Mouse (Mus musculus) c-Kit-negative CD71-positive TER-119-positive erythroid progenitor cells, embryonic 14.5 days (primary cell): ENCODE measurements around the gene Spock3.
"Not testable (repeated sequence)": the region's sequence is repeated elsewhere in the genome, so short reads cannot be mapped to it uniquely, and the experiment has no call there.

Experiments
- DNase-seq: peaks from one replicate; pipeline ENCODE4 v3.0.0-alpha.2; 2013; ENCODE audit warnings: low read depth, low spot score

Spock3 gene

DNA sequence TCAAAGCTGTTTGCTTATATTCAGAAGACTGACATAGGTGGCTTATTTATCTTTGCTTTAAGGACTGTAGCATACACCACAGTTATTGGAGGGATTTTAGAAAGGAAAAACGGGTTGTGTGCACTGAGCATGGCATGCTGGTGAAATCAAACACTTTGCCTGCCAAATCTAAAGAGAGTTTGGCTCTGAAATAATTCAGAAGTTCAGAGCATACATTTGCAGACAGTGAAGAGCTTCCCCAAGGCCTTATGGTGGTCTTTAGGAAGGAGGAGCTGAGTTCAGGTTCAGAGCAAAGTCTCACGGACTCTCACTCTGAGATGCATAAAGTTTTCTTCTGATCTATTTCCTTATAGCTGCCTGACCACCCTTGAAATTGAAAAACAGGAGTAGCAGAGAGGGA, at the start of gene Spock3:
TSS of gene Spock3 (plus strand) at position 301 of the 400 bp plus-strand sequence.
- no peak for DNase-seq

DNA sequence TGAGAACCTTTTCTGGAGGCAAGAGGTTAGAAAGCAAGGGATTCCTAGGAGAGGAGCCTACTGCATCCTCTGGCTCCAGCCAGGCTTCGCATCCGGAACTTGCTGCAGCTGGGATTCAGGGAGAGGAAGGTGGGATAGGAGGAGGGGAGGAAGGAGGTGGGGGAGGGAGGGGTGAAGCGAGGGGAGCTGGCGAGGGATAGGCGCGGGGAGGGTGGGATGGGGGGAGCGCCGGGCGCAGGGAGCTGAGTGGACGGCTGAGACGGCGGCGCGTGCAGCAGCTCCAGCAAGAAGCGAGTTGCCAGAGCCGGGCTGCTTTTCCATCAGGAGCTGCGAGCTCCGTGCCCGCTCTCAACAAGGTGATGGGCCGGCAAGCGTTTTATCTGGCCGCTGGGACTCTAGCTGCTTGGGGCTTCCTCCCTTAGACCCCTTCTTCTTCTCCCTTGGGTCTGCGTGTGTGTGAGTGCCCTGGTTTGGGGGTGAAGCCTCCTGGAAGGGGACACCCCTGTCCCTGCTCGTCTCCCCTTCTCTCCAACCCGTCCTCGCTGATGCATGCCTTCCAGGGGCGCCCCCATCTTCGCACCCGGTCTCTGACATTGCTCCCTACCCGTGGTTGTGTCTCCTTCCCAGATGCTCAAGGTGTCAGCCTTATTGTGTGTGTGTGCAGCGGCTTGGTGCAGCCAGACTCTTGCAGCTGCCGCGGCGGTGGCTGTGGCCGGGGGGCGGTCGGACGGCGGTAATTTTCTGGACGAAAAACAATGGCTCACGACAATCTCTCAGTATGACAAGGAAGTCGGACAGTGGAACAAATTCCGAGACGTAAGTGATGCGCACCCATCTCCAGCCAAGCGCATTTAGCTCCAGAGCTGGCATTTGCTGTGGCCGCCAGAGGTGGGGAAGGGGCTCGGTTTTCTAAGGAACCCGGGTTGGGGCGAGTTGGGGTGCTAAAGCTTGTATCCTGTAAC, 645 bp downstream of the Spock3 start:
- no peak for DNase-seq

DNA sequence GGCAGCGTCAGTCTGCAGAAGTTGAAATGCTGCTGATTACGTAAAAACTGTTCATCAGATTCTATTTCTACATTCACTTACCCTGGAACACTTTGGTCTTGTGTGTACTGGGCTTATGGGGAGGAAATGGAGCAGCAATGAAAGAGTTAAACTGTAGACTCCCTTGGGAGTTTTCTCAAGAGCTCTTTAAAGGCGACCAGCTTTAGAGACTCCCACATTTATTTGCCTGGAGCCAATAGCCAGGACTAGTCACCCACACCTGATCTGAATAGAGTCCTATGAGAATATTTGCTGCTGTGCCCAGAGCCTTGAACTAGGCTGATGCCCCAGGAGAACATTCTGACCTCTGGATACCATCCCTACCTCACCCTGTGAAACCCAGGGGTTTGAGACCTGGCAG, 1.7 kb downstream of the Spock3 start:
- DNase-seq: no peak

DNA sequence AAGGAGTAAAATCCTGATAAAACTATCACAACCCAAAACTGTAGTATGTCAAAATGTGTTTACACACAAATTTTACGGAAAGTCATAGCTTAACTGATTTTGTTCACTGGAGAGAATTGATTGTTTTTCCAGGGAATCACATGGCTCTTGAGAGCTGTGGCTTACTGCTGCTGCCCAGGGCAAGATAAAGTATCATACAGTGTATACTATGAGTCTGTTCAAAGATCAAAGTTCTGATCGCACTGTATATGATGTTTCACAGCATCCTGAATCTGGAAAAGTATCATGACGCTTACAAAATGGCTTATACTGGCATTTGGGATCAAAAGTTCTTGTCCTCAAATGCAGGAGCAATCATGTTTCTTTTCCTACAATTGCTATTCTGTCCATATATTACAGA, 11.8 kb downstream of the Spock3 start:
- no peak for DNase-seq

DNA sequence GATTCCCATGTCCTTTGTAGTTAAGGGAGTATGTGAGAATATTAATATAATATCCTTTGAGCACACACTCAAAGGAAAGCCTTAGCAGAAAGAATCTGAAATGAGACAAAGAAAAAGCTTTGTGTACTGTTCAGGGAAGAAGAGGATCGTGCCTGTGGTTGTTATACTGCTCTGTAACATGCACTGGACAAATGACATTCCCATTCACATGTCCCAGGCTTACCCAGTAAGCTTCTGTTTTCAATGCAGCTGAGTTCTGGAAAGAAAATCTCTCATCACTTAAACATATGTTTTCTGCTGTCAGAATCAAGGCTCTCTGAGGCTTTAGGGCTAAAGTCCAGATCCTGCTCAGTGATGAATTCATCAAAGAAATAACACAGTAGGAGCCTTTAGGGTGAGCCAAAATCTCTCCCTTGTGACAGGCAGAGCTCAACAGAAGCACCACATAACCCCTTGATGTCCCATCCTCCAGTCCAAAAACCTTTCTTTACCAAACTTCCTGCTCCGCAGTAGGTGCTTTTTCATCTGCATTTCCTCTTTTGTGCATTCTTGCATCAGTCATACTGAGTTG, 19.1 kb downstream of the Spock3 start:
- no peak for DNase-seq

DNA sequence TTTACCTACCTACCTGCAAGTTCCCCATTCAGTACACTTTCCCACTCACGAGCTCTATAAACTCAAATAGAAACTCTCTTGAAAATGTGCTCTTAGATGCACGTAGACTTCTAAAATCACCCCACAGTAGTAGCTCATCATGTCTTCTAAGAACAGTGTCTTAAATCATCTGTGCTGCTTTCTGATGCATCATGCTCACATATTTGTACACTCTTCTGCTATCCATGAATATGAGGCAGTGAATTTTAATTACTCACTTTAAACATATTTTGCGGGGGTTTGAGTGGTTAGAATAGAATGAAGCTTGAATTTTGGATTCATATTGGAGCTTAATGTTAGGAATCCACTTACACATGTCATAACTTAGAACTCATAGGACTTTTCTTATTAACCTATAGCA, 138.2 kb downstream of the Spock3 start:
- DNase-seq: no peak

DNA sequence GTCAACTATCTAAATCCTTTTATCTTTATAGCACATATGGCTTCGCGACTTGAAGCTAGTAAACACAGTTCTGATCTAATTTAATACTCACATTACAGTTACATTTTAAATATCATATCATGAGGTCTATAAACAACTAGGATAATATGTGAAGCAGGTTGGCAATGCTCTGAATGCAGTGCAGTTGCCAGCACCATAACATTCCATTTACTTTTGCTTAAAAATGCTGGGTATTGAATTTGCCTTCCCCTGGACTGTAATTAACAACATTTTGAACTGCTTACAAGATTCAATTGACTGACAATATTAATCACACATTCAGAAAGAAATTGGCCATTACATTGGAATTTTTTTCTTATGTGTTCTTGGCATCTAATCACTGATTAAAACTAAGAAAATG, 147.4 kb downstream of the Spock3 start:
- DNase-seq: no peak

DNA sequence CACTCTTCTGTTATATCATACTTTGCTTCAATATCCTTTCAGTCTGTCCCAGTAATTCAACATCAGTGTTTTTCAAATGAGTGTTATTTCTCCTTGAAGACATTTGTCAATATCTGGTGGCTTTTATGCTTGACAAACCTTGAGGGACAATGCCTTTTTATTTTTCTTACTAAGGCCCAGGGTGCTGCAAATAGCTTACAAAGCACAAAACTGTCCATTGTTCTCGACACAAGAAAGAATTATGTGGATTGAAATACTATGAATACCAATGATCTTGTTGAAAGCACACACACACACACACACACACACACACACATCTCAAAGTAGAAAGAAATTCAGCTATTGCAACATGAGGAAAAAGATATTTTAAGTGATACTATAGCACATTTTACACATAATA, 159.0 kb downstream of the Spock3 start:
- no peak for DNase-seq

DNA sequence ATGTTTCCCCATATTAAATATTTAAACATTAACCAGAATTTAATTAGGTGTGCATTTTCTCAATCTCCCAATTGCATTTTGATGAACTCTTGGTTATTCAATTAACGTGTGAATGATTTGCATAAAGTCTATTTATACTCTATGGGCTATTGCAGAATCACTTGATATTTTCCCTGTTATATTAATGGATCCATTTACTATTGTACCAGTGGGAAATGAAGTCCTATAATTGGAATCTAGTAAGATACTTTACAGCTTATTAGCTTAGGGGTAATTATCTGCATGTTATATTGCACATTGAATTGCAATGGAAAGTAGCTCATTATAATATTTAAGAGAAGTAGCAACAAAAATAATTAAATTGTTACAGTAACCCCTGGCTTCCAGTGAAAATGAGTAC, 162.1 kb downstream of the Spock3 start:
- no peak for DNase-seq

DNA sequence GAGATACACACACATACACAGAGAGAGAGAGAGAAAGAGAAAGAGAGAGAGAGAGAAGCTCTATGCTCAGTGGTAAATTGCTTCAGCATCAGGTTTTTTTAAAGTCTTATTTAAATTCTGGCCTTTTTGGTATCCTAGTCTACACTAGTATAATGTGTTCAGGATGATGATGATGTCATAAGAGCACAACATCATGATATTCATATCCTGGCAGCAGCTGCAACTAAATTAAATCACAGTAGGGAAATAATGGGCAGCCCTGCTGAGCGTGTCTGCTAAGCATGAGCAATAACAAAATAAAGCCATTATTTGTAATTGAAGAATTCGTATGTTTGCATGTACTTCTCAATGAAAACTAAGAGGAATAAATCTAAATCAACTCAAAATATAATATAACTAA, 169.7 kb downstream of the Spock3 start:
- no peak for DNase-seq

DNA sequence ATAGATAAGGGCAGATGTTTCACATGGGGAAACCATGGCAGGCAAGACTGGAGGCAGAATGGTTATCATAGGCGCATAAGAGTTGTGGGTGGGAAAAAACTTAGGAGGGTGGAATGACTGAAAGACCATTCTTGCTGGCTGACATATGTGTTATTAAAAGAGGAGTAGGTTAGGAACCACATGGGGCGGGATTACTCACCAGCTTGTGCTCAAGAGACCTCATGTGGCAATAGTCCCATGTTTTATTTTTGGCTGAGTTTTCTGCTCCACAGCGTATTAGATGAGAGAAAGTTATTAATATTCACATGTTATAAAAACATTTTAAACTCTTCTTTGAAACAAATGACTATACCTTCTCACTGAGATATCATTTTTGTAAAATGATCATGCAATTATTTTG, 184.6 kb downstream of the Spock3 start:
- no peak for DNase-seq

DNA sequence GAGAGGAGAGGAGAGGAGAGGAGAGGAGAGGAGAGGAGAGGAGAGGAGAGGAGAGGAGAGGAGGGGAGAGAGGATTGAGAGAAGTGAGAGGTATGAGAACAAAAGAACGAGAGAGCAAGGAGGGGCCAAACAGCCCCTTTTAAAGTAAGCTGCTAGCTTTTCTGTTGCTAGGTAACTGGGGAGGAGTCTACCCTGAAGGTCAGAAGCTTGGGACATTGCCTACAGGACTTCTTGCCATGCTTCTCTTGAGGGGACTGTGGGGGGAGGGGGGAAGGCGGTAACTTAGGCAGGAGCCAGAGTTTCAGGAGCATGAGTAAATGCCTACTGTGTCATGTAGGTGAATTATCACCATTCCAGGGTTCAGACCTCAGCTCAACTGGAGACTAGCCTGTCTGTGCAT, 213.1 kb downstream of the Spock3 start:
- DNase-seq: not testable (repeated sequence)

DNA sequence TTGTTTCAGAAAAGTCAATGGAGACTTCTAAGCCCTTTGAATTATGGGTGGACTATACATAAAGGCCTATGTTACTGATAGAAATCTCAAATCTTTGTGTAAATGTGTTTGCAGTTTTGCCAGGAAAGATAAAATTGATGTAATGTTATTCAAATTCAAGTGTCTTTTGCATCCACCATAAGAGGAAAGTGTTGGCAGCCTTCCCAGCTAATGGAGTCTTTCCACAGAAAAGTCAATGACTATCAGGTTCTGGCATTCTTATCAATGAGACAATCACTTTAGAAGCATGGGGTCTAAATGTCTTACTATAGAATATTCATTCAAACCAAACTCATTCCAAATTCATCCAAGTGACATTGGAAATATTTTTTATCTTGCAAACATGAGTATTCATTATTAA, 214.5 kb downstream of the Spock3 start:
- no peak for DNase-seq

DNA sequence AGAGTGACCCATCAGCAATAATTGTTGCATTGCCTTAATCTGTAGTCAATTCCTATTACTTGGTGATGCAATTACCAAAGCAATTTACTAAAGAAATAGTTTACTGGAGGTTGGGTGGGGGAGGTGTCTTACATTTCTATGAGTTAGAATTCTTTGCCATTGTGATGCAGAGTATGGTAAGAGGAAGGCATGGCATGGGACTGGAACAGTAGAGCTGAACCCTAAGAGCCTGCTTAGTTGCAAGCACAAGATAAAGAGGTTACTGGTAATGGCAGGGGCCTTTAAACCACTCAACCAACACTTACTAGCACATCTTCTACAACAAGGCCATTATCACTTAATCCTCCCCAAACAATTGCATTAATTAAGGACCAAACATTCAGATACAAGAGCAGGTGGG, 219.1 kb downstream of the Spock3 start:
- no peak for DNase-seq

DNA sequence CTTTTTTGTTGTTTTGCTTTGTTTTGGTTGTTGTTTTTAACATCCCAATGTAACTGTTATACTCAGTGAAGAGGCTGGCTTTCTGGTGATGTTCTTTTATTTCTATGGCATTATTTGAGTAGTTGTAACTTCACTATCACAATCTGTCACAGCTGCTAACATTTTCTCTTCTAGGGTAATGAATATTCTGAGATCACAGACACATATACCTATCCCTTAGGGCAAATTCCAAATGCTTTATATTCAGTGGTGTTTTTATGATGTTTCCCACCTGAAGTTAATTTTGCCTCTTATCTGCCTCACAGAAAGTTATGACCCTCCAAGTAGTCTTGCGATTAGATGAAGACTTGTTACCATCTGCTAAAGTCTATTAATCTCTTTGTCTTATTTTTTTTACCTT, 230.5 kb downstream of the Spock3 start:
- no peak for DNase-seq

DNA sequence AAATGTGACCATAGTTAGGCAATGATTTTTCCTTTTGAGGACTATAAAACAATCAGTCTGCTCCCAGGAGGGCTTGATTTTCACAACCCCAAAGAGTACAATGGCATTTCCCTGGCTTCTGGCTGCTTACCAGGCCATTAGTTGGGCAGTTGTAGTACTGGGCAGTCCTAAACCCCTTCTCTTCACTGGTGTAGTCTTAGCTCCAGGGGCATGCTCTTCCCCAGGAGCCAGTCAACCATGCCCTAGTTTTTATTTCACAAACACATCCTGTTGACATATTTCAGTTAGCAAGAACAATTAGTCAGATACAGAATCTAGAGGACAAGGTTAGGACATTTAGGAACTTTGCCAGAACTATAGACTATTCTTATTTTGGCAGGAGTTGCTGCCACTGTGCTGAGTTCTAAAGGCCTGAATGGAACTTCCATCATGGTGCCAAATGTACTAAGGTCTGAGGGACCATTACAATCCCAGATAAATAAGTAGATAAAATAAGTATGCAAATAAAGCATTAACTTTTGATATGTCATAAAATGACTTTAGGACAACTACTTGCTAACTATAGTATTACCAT, 308.1 kb downstream of the Spock3 start:
- no peak for DNase-seq

DNA sequence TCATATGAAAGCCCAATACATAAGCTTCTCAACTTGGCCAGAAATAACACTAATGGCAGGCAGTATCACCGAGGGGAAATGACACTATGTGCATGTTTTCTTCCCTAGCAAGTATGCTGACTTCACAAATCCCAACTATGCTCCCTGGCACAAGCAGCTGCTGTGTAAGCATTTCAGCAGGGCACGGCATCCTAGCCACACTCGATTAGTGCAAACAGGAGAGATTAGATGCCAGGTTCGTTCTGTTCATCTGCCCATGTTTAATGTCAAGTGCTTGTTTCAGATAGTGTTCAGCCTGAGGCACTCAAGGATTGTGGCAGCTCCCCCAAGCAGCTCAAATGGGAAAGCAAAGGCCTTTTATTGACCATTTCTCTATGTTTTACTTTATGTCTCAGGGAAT, 311.7 kb downstream of the Spock3 start:
- DNase-seq: no peak

DNA sequence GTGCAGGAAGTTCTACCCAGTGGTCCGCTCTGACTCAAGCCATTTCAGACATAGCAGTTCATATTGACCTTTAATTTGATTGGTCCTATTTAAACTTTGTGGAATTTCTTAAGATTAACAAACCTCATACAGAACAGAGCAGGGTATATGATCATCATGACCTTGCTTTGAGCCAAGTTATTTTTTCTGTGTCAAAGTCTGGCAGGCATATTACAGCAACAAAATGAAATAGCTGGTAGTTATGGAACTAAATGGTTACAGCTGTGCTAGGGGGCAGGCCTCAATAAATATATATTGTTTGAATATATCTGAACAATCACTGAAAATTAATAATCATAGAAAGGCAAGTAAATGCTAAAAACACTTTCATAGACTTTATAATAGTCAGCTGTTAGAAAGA, 384.6 kb downstream of the Spock3 start:
- no peak for DNase-seq

DNA sequence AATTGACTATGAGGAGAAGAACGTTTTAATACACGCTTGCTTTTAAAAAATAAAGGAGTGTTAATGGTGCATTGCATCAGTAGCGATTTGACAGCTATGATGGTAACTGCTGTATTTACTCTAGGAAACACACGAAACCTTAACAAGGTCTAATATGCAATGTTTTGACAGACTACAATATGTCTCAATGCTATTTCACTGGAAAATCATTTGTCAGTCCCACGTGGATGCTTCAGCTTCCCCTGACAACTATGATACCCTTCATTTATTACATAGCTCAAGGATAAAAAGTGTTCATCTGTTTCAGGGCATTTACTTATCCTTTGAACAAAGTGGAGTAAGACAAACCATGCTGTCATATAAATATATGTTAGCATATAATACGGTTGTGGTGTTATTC, 417.8 kb downstream of the Spock3 start:
- DNase-seq: no peak

DNA sequence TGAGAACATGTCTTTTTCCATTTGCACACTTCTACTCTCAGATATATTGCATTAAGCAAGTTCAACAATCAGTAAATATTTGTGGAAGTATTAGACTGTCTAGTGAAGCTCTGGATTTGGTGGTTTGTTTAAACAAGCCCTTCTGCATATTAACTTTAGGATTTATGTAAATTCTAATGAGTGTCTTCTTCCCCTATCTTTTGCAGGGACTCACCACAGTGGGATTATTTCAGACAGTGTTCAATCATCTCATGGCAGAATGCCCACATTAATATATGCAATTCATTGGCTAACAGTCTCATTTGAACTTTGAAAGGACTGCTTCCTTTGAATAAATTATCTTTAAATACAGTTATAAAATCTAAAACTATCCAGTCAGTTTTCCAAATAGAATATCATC, 446.9 kb downstream of the Spock3 start:
- DNase-seq: no peak
